Mouse (Mus musculus): ENCODE results near the gene Rbsn. TPM values are rescaled to one million over a fixed set of nuclear protein-coding genes. Genes with fewer than 3 reads are reported as not detected.

Rbsn gene
- total RNA-seq, 1 experiment from 2014 or later = 15.8 TPM

DNA sequence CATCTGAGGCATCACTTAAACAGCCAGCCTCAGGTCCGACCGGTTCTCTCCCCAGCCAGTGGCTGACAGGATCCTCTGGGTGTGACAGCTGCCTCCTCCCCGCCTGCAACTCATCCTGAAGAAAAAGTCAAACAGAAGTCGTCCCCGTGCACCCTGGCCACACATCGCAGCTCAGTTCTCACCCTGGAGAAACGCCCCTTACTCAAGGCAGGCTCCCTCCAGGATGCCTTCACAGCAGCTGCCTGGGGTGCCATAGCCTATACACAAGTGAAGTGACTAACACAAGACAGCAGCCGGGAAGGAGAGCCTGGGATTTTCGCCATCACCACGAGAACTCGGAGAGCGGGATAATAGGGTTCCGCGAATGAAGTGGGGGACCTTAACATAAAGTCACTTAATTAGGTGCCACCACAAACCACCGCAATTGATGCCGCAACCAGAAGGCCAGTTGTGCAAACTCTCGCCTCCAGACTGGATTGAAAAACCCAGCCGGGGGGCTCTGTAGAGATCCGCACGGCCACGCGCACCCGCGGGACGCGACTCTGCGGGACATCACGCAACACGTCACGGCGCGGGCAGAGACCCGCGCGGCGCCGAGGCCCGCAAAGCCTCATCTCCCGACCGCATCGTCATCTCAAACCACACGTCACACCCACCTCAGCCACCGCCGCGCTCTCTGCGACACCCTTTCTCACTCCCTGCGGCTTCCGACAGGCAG is 511 bp downstream of the Rbsn start:
- ATAC-seq (replicated peaks in 1 of 2; ENCODE audit: insufficient read depth in 1 of 2, low FRiP score in 2 of 2, low TSS enrichment in 1 of 2, low read depth in 1 of 2, poor library complexity in 2 of 2, severe bottlenecking in 2 of 2) = peak; percentile 4 to 28; a peak in 3 of 4 replicates

- peak in 1 of 2 experiments; percentile 10; a peak in 1 of 4 replicates for ATAC-seq (replicated peaks in 1 of 2; ENCODE audit: insufficient read depth in 1 of 2, low FRiP score in 2 of 2, low TSS enrichment in 1 of 2, low read depth in 1 of 2, poor library complexity in 2 of 2, severe bottlenecking in 2 of 2)
Observed at GRCm38 (mm10) chr6:92199414-92199813, 15.3 kb downstream of the Rbsn start.

DNA sequence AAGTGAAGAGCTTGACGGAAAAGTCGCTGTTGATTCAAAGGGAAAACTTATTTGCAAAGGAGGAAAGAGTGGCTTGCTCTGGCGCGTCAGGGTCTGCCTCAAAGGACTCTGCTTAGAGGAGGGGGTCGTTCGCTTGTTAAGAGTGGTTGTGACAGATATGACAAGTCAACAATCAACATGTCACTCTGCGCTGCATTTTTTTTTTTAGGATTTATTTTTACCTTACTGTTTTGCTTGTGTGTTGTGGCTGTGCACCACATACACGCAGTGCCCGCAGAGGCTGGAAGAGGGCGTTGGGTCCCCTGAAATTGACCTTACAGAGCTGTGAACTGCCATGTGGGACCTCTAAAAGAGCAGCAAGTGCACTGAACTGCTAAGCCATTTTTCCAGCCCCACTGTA is 30.5 kb downstream of the Rbsn start:
- peak; percentile 38 to 39; a peak in 1 of 4 replicates for ATAC-seq (replicated peaks in 1 of 2; ENCODE audit: insufficient read depth in 1 of 2, low FRiP score in 2 of 2, low TSS enrichment in 1 of 2, low read depth in 1 of 2, poor library complexity in 2 of 2, severe bottlenecking in 2 of 2)

GRCm38 (mm10) chr6:92183621-92184131 is 31.0 kb downstream of the Rbsn start, which contains the start of gene Mrps25:
TSS of gene Mrps25 (minus strand) at chr6:92184033.
- ATAC-seq (replicated peaks in 1 of 2; ENCODE audit: insufficient read depth in 1 of 2, low FRiP score in 2 of 2, low TSS enrichment in 1 of 2, low read depth in 1 of 2, poor library complexity in 2 of 2, severe bottlenecking in 2 of 2) = peak; percentile 50 to 70

DNA sequence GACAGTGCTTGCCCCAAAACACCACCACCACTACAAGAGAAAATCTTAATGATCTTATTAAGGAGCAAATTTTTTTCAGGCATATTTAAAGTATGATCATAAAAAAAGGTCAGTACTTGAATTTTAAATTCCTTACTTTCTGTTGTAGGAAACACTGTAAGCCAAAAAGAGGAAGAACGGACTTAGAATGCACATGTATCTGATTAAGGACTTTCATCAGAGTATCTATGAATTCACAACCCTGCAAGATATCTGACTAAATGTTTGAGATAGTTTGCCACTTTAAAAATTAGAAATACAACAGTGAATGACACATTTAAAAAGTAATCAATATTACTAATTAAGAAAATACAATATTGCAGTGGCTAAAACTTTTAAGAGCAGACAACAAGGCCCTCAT is 38.3 kb downstream of the Rbsn start:
- ATAC-seq (replicated peaks in 1 of 2; ENCODE audit: insufficient read depth in 1 of 2, low FRiP score in 2 of 2, low TSS enrichment in 1 of 2, low read depth in 1 of 2, poor library complexity in 2 of 2, severe bottlenecking in 2 of 2) = no peak

GRCm38 (mm10) chr6:92162724-92163123 is 52.0 kb downstream of the Rbsn start:
- no peak for ATAC-seq (replicated peaks in 1 of 2; ENCODE audit: insufficient read depth in 1 of 2, low FRiP score in 2 of 2, low TSS enrichment in 1 of 2, low read depth in 1 of 2, poor library complexity in 2 of 2, severe bottlenecking in 2 of 2)

DNA sequence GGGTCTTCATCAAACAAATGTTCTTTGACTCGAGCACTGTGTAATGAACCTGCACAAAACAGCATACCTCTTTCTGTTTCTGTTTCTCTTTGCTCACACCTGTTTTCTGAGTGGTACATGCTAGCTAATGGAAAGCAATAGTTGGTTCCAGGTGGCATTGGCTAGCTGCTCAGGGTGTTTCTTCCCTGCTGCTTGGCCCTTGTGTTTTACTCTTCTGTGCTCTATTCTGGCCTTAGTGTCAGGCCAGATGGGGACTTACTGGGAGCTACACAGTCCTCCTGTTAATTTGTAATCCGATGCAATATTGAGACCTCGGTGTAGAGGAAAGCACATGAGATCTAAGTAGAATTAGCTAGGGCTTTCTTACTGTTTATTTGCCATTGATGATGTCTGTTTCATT is 55.9 kb downstream of the Rbsn start:
- ATAC-seq (replicated peaks in 1 of 2; ENCODE audit: insufficient read depth in 1 of 2, low FRiP score in 2 of 2, low TSS enrichment in 1 of 2, low read depth in 1 of 2, poor library complexity in 2 of 2, severe bottlenecking in 2 of 2) = no peak

DNA sequence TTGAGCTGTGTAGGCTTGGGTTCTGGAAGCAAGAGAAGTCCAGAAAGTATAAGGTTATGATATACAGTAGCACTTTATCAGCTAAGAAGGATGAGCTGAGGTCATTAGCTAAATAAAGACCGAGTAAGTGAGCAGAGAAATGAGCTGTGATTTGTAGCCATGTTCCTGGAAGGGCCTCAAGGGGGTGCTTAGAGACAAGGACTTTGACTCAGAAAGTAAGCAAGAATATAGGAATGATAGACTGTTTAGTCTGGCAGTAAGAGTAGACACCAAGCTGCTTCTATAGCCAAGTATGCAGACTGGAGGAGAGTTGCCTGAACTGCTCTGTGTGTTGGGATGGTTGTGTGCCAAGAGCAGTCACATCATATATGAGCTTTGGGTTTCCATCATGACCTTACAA is 61.0 kb downstream of the Rbsn start:
- no peak for ATAC-seq (replicated peaks in 1 of 2; ENCODE audit: insufficient read depth in 1 of 2, low FRiP score in 2 of 2, low TSS enrichment in 1 of 2, low read depth in 1 of 2, poor library complexity in 2 of 2, severe bottlenecking in 2 of 2)

DNA sequence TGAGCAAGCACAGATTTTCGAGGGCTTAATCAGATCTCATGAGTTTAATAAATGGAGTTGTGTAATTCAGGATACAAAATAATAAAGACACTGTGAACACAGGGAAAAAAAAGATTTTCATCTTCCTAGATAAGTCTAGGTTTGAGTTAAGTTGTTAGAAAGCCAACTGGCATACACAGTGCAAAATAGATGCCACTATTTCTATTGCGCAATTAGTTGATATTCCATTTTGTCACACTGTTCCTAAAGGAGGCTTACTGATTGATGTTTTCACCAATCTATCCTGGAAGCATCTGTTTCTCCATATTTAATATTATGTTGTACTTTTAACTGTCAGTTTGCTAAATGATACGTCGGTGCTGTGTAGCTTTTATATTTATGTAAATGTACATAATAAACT is 68.8 kb downstream of the Rbsn start:
- ATAC-seq (replicated peaks in 1 of 2; ENCODE audit: insufficient read depth in 1 of 2, low FRiP score in 2 of 2, low TSS enrichment in 1 of 2, low read depth in 1 of 2, poor library complexity in 2 of 2, severe bottlenecking in 2 of 2) = no peak

Other genes starting within 250 kb of the Rbsn start
- 5.6 and 7.3 TPM in 2 replicates for gene Fgd5, start 236.0 kb downstream of the Rbsn start, total RNA-seq (2017)
- gene Nr2c2, start 123.5 kb downstream of the Rbsn start, total RNA-seq (2017) = 68.7 and 81.9 TPM in 2 replicates
- gene Mrps25, start 30.9 kb downstream of the Rbsn start, total RNA-seq (2017) = 46.5 and 62.4 TPM in 2 replicates
- not detected in 2 replicates for gene Trh, start 29.7 kb upstream of the Rbsn start, total RNA-seq (2017)

Data from hematopoietic stem cell, adult 5-6 weeks (primary cell).